Mouse (Mus musculus) kidney, adult 18-20 months (tissue): ENCODE measurements around the gene Wbp2.
A peak's percentile ranks its signal among the peaks of the same experiment; 100 is the strongest.

Source experiments
- DNase-seq: peaks from one replicate; pipeline ENCODE4 v3.0.0; 2021

Wbp2 gene

DNA sequence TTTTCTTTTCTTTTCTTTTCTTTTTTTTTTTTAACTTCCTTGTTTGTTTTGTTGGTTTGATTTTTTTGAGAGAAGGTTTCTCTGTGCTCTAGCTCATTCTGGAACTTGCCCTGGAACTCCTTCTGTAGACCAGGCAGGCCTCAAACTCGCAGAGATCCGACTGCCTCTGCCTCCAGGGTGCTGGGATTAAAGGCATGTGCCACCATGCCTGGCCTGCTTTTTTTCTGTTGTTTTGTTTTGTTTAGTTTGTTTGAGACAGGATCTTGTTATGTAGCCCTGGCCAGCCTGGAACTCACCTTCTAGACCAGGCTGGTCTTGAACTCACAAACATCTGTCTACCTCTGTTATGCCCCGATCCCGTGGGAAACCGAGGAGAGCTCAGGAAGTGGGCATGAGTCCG, 2.8 kb upstream of the Wbp2 start:
- no peak for DNase-seq

DNA sequence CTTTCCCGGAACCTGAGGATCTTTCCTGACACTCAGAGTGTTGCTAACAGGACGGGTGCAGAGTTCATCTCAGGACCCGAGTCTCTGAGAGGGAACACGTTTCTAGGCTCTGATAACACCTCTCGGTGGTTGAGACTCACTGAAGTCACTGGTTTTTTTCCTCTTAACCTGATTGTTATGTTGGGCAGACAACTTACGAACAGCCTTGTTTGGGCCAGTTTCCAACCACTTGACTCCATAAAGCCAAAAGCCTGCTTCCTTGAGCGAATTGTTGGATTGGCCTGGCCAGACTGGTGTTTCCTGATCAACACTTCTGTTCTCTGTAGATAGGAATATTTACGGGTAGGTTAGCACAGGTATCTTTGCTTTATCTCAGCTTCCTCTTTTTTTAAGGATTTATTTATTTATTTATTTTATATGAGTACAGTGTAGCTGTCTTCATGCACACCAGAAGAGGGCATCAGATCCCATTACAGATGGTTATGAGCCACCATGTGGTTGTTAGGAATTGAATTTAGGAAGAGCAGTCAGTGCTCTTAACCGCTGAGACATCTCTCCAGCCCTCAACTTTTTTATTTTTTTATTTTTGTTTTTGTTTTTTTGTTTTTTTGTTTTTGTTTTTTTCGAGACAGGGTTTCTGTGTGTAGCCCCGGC, 2.1 kb upstream of the Wbp2 start:
- peak; percentile 41 for DNase-seq

DNA sequence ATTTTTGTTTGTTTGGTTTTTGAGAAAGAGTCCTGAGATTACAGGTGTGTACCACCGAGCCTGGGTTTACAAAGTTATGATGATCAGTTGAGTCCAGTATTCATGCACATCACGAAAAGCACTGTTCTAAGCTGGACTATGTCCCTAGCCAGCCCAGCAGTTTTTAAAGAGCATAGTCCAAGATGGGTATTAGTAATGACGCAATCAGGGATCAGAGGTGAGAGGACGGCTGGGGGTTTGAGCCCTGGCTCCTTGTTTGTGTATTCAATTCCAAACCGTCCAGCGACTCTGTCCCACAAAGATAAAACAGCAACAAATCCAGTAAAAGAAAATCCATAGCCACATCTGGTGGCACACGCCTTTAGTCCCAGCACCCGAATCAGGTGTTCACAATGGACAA, 1.4 kb upstream of the Wbp2 start:
- DNase-seq: peak; percentile 48

DNA sequence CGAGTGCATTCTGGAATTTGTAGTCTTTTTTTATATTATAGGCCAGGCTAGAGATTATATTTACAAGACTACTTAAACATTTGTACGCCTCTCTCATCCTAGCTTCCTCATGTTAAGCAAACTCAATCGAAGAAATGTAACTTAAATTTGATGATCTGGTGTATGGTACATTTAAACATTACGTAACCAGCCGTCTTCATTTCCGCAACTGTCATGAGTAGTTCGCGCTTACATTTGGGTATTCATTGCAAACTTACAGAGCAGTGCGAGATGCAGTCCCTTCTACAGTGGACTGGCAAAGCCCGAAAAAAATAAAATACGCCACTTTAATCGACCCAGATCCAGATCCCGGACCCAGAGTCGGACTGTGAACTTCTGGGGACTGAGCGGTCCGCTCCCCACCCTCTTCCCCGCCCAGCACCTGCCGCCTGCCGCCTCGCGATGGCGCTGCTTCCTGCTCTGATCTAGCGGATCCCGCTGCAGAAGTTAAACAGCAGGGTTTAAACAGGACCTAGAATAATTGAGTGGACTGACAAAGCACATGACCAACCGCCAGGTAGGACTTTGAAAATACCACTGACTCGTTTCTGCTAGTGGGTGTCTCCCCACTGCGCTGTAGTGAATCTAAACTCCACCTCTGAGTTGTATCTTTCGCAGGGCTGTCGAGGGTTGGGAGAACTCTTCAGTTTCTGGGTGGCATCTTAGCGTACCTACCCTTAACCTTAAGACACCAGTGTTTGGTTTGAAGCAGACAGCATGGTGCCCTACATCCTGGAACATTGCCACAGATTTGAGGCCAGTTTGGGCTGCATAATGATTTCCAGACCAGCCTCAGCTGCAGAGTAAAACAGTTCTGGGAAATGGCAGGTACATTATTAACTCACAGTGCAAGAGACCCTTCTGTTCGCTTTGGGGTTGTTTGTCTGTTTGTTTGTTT, 667 bp upstream of the Wbp2 start:
- peak; percentile 94 for DNase-seq

DNA sequence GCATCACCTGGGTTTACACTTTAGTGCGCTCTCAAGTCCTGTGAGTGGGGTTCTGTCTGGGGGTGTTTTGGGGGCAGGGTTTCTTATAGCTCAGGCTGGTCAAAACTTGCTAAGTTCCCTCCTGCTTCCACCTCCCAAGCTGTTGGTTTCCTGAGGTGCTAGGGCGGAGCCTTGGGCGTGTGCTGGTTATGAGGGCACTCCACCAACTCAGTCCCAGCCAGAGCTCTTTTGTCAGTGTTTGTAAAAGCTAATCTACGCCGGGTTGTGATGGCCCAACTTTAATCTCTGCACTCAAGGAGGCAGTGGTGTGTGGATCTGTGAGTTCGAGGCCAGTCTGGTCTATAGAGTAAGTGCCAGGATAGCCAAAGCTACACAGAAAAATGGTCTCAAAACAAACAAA, 2.6 kb downstream of the Wbp2 start:
- no peak for DNase-seq

DNA sequence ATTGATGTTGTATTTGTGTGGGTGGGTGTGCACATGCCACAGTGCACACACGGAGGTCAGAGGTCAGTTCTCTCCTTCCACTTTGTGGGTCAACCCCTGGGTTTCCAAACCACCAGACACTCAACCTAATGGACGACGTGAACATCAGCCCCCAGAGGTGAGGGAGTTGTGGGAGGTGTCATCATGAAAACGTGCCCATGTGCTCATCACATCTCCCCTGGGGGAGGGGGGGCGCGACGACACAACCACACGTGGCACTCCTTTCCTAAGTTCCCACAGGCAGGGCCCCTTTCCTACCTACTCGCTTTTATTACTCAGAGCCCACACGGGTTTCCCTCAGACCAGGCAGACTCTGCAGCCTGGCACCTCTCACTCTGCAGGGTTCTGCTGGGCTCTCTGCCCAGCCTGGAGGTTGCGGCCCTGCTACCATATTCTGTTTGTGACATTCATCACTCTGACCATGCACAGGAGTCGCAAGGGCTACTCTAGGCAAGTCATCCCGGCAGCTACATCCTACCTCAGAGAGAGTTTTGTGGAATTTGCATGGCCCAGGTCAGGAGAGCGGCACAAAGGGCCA, 3.6 kb downstream of the Wbp2 start:
- no peak for DNase-seq

DNA sequence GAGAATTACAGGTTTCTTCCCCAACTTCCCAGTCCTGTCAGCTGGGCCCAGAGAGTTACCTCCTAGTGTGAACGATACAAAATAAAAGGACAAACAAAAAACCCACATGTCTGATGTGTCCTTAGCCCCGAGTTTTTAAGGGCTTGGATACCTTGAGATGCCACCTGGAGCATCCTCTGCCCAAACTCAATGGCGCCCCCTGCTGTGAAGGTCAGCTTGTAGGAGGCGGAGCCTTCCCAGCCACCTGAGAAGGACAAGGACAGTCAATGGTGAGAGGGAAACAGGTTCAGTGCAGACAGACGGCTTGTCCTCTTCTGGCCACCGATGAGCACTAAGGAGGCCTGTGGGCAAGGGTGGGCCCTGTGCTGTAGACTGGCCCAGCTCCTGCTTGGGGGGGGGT, 5.7 kb downstream of the Wbp2 start:
- DNase-seq: peak; percentile 63

DNA sequence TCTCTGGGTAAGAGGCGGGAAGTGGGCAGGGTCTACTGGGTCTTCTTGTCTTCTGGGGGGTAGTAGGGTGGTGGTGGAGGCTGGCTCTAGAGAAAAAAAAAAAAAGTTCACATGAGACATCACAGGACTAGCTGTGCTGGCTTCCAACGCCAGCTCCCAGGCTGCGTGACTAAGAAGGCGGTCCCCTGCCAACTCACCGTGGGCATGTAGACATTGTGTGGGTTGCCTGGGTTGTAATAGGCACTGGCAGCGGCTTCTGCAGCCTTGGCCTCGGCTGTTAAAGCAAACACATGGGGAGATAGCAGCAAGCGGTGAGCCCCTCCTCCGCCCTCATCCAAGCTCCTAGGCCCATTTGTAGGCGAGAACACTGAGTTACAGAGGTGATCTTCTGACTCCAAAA, 7.3 kb downstream of the Wbp2 start:
- no peak for DNase-seq

DNA sequence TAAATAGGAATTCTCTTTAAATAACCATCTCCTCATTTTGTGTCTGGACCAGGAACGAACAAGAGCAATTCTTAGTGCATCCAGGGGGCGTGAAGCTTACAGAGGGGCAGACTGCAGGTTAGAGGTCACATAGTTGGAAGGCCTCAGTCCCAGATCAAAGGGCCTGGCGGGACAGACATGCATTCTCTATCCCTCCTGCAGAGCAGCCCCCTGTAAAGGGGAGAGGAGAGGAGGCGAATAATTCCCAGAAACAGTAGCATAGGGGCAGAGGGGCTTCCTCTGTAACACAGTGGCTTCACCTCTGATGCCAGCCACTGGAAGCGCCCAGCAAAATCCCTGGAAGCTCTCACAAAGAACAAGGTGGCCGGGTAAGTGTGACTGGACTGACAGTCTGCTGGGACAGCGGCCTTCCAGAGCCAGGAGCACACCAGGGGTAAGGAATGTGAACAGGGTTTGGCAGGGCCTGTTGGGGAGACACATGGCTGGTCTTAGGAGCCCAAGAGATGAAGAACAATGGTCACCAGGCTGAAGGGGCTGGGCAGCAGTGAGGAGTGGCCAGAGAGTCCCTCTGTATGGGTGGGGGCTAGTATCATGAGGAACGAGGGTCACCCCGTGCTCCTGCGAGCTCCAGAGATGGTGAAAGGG, 8.0 kb downstream of the Wbp2 start:
- DNase-seq: no peak

DNA sequence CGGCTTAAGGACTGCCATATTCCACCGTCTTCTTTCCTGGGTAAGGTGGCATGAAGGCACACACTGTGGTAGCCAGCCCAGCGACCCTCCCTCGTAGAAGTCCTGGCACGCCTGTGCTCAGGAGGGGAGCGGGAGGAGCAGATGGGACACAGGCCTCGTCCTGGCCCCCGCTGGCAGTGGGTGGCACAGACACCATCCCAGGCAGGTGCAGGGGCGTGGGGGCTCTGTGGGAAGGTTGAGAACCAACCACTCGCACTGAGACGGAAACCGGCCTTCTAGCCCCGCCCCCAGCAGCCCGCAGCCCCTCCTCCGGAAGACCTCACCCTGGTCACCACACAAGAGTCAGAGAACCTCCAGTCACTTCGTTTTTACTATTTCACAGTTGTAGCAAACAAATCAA, 8.6 kb downstream of the Wbp2 start:
- DNase-seq: peak; percentile 33

DNA sequence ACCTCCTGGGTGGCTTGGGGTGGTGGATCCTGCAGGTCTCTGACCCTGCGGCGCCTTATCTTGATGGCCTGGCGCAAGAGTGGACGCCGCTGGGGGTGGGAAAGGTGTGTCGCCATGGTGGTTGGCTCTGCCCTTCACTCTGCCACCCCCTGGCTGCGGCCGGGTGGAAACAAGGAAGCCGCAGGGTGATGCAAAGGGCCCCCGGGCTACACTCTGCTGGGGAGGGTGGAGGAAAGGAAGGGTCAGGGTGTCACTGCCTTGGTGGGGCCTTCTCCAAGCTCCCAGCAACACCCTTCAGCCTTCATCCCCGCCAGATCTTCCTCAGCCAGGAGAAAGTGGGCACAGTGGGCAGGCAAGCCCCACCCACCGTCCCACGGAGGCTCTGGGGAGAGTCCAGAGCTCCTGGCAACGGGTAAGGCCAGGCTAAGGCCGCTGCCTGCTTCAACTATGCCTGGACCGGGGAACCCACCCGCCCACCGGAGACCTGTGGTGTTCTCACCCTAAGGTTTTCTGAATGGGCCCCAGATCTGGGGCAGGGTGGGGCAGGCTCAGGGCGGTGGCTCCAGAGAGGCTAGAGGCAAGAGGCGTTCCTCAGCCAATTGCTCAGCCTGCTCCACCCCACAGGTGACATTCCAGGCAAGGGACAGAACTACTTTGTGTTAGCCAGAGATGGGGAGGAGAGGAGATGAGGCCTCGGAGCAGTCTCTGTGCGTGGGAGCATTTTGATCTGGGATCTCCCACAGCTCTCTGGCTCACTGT, 9.2 kb downstream of the Wbp2 start, which contains the start of gene Unc13d:
Unc13d (minus strand) TSS at position 516 of the 759 bp plus-strand sequence.
- no peak for DNase-seq

DNA sequence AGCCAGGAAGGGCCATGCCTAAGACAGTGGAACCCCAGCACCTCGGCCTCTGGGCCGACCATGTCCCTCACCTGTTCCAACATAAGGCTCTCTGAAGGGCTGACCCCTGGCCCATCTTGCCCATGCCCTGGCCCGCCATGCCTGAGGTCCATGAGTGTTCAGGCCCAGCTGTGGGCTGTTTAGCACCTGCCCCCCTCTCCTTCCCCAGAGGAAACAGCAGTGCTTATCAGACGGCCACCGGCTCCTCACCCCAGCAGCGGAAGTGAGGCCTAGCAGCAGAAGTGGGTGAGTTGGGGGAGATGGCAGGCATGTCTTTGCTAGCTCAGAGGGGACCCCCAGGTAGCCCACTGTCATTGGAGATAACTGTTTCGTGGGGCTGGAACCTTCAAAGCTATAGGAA, 10.0 kb downstream of the Wbp2 start:
- no peak for DNase-seq

DNA sequence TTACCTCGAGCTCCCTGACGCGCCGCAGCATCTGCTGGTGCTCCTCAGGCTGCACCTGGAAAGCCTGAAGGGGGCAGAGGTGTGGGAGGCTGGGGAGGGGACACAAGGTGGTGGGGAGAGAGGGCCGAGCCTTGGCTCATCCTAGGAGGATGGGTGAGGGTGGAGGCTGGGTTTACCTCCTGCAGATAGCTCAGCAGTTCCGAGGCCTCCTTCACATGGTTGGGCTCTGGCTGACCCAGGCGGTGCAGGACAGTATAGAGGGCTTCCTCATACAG, 10.6 kb downstream of the Wbp2 start:
- no peak for DNase-seq

DNA sequence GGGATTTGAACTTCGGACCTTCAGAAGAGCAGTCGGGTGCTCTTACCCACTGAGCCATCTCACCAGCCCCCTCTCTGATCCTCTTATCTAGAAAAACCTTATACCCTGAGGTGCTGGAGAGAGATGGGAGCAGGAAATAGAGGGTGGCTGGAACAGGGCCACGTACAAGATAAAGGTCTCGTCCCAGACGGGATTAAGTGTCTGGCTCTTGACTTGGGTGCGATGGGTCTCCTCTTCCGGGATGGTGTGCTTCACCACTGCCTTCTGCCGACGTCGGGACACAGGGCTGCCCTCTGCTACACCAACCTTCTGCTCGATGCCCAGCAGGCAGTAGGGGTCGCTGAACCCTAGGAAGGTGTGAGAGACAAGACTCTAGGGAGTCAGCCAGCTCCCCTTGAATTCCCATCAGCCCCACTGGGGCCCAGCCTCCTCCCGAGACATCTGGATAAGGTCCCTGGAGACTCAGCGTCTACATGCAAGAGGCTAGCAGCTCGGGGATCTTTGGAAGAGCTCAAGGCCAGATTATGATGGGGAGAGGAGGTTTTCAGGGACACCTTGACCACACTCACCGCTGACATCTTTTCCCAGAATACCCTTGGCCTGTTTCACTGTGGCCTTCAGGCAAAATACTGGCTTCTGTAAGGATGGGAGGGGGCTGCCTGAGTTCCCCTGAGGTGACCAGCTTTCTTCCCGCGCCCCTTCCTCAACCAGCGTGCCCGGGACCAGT, 11.1 kb downstream of the Wbp2 start:
- no peak for DNase-seq

DNA sequence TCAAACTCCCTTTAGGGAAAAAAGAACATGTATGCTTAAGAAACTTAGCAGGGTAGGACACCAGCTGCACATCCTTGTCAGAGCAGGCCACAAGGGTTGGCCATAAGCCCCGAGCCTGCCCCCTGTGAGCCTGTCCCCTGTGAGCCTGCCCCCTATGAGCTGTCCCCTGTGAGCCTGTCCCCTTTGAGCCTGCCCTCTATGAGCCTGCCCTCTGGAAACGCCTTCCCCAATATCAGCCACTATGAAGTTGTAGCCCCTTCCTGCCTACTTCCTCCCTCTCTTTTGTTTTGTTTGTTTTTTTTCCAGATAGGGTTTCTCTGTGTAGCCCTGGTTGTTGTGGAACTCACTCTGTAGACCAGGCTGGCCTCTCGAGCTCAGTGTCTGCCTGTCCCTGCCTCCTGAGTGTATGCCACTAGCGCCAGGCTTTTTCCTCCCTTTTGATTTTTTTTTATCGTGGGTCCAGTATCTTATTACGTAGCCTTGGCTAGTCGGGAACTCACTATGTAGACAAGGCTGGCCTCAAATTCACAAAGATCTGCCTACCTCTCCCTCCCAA, 12.3 kb downstream of the Wbp2 start:
- no peak for DNase-seq

DNA sequence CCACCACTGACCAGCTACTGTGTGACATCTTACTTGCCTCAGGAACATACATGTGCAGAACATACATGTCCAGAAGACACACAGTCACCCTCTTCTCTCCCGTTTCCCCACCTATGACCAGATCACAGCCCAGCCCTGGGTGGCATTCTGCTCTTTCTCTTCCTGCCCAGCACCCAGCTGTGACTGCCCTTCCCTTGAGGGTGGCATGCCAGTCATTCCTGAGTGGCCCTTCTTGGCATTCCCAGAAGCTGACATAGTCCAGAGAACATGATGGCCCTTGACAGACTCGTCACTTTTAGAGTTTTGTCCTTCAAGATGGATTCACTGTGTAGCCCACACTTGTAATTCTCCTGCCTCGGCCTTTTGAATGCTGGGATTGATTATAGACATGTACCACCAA, 14.2 kb downstream of the Wbp2 start:
- no peak for DNase-seq

DNA sequence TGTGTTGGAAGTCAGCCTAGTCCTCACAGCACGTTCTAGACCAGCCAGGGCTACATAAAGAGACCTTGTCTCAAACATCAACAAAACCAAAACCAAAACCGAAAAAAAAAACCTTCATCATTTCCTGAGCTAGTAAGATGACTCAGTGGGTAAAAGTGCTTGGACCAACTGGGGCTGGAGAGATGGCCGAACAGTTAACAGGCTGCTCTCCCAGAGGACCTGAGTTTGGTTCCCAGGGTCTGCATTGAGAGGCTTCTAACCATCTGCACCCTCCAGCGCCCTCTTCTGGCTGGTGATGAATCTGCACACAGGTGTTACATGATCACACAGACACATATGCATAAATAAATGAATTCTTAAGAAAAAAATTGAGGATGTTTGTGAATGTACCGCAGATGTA, 15.3 kb downstream of the Wbp2 start:
- no peak for DNase-seq

DNA sequence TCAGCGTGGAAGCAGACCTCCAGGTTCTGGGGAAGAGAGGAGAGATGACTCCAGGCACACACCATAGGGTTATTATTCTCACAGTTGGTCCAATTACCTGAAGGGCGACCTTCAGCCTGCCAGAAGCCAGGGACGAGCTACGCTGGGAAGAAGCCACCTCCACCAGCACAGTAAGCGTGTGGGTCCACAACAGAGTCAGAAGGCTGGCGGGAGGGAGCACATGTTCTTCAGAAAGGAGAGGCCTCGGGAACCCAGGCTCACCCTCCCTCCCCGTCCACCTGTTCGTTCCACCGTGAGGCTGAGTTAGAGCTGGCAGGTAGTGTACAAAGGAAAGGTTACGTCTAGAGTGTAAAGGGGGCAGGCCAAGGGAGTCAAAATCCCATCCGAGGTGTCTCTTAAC, 21.4 kb downstream of the Wbp2 start:
- DNase-seq: no peak

DNA sequence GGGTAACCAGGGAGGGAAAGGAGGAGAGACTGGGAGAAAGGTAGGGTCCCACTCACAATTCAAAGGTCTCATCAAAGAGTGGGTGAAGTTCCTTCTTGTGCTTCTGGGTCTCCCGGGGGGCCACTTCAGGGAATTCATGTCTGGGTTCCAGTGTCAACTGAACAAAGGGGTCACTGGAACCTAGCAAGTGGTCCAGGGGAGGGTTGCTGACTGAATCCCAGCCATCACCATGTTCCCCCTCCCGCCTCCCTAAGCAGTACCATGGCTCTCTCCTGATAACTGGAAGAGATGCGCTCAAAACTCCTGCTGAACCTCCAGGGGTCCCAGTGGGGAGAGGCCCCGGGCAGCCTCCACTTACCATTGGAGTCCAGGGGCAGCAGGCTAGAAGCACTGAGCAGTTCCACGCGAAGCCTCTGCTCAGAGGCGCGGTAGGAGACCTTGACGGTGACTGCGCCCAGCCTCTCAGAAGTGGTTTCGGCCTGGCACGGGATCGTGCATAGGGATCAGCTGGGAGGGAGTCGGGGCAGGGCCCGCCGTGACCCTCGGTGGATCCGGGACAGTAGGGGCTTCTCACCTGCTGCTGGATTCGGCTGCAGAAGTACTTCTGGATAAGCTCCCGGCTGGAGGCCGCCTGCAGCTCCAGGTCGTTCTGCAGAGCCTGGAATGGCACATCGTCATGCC, 22.5 kb downstream of the Wbp2 start:
- DNase-seq: no peak

DNA sequence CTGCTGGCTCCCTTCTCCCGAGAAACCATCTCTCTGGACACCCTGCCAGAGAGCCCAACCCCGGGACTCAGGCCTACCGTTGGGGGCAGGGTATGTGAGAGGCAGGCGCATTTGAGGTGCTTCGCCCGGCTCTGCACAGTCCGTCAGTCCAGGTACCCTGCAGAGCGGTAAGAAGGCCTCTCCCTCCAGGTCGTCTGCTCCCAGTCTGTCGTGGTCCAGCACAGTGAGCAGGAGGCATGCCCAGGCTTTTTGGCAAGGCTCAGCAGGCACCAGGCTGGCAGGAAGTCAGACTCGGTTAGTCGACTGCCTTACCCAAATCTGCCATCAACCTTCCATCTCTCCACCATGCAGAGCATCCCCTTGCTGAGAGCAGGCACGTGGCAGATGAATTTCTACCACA, 23.2 kb downstream of the Wbp2 start:
- no peak for DNase-seq

DNA sequence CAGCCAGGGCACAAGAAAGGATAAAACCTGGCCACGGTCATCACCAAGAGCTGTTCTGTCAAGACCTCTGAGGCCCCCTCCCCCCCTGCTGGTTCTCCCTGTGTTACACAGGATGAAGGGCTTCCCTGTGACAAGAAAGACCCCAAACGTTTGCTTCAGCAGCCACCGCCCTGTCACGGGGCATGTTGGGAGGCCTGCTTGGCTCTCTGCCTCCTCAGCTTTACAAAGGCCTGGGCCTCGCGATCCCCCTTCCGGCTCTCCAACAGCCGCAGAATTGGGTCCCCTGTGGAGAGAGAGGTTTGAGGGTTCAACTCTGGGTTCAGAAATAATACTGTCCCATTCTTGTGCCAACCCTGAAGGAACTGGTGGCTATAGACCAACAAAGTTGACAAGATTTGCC, 24.3 kb downstream of the Wbp2 start:
- DNase-seq: no peak
